Mouse (Mus musculus) heart, adult 2 months (tissue): ENCODE measurements around the gene H2-M10.6. TPM values are rescaled to one million over a fixed set of nuclear protein-coding genes. Genes with fewer than 3 reads are reported as not detected.

Source experiments
- DNase-seq, 2 experiments: peaks; one replicate each; pipeline ENCODE4 v3.0.0; 2021
- H3K27ac ChIP-seq: fragments of 200-600 bp; 2 replicates; pipeline ENCODE4 v1.8.1; 2022
- H3K27me3 ChIP-seq: fragments of 200-500 bp; 2 replicates; pipeline ENCODE4 v1.6.1; 2012; ENCODE audit warnings: mild to moderate bottlenecking, low read length, inconsistent platforms, mixed read lengths; ENCODE audit not compliant: control insufficient read depth, insufficient read depth
- H3K36me3 ChIP-seq: fragments of 200-500 bp; 2 replicates; pipeline ENCODE4 v1.6.1; 2012; ENCODE audit warnings: low read length, inconsistent platforms; ENCODE audit not compliant: control insufficient read depth, insufficient read depth
- H3K4me1 ChIP-seq: fragments of 200-500 bp; 2 replicates; pipeline ENCODE4 v1.6.1; 2011; ENCODE audit warnings: low read length; ENCODE audit not compliant: control insufficient read depth, insufficient read depth
- H3K4me3 ChIP-seq: fragments of 200-600 bp; 2 replicates; pipeline ENCODE4 v1.8.1; 2022
- H3K79me2 ChIP-seq: fragments of 200-500 bp; replicated peaks from 2 replicates; pipeline ENCODE4 v1.6.1; 2012; ENCODE audit warnings: mild to moderate bottlenecking, inconsistent platforms, low read length, moderate library complexity, mixed read lengths; ENCODE audit not compliant: control insufficient read depth, insufficient read depth
- H3K9ac ChIP-seq: fragments of 200-500 bp; 2 replicates; pipeline ENCODE4 v1.6.1; 2012; ENCODE audit warnings: low read depth, mild to moderate bottlenecking, control low read depth, inconsistent platforms, low read length, mixed read lengths
- CTCF ChIP-seq: fragments of 200-600 bp; IDR thresholded peaks from 2 replicates; pipeline ENCODE4 v1.8.1; 2022; ENCODE audit warnings: antibody characterized with exemption, mild to moderate bottlenecking, moderate library complexity
- EP300 ChIP-seq: fragments of 200-500 bp; IDR thresholded peaks from 2 replicates; pipeline ENCODE4 v1.6.1; 2011; ENCODE audit warnings: low read depth, low read length, control low read depth; ENCODE audit not compliant: insufficient read depth
- POLR2A ChIP-seq: fragments of 200-500 bp; IDR thresholded peaks from 2 replicates; pipeline ENCODE4 v1.6.1; 2011; ENCODE audit warnings: mild to moderate bottlenecking, low read depth, low read length, control low read depth; ENCODE audit not compliant: insufficient read depth
- WGBS: fragments of 180-500 bp; shearing (Covaris S2); methylation state at CpG from one replicate; pipeline ENCODE4 v1.1.7; 2018; 5-methylcytosine and 5-hydroxymethylcytosine counted together
- intact Hi-C: fragments of 180-260 bp; cut with DNase I; formaldehyde crosslinking; loops from one replicate; pipeline ENCODE4 v1.15.1; 2025
- polyA plus RNA-seq: library from polyadenylated mRNA; depleted of rRNA; stranded (reverse); fragments of >200 nt; gene quantifications from 2 replicates; pipeline ENCODE4 v1.2.3, GENCODE M21; 2012
- total RNA-seq, 2 experiments: library from RNA; stranded (reverse); gene quantifications; 2 replicates each; pipeline ENCODE4 v1.2.3; 2021

Gene H2-M10.6
- total and polyA plus RNA-seq, 3 experiments, result not detected

GRCm38 (mm10) chr17:36844286-36844719 is 32.3 kb downstream of the H2-M10.6 start:
- no peak overlapping the region for H3K27ac ChIP-seq
- intact Hi-C loops, result no loop called here
- peaks cover 1% of the 10 kb centered on the region; the same call in 1 of the 2 replicates for H3K79me2 ChIP-seq
- peaks cover 2% of the 10 kb centered on the region for H3K36me3 ChIP-seq
- peaks cover 9% of the 10 kb centered on the region for H3K4me1 ChIP-seq
- TF ChIP-seq CTCF (no peak), POLR2A (no peak)
- no peak overlapping the region for H3K4me3 ChIP-seq
- no peaks in the 10 kb centered on the region for H3K27me3 ChIP-seq
- no peak for DNase-seq
- H3K9ac ChIP-seq, result no peak overlapping the region

- Histone ChIP-seq H3K4me3 (no peak overlapping the region), H3K79me2 (peaks cover 1% of the 10 kb centered on the region; the same call in 1 of the 2 replicates), H3K27ac (no peak overlapping the region), H3K4me1 (peaks cover 9% of the 10 kb centered on the region), H3K36me3 (no peaks in the 10 kb centered on the region; the same call in none of the 2 replicates), H3K27me3 (no peaks in the 10 kb centered on the region), H3K9ac (no peak overlapping the region)
- TF ChIP-seq CTCF (no peak), EP300 (no peak), POLR2A (no peak)
- 42% methylated on average over 1 of the region's 1 CpGs for WGBS
- DNase-seq, result no peak
- intact Hi-C loops, result no loop called here
Observed at GRCm38 (mm10) chr17:36844725-36845124, 32.8 kb downstream of the H2-M10.6 start.

- Histone ChIP-seq H3K4me1 (peaks cover 7% of the 10 kb centered on the region), H3K4me3 (no peak overlapping the region), H3K9ac (no peak overlapping the region), H3K36me3 (peaks cover 3% of the 10 kb centered on the region), H3K27me3 (no peaks in the 10 kb centered on the region), H3K79me2 (no peaks in the 10 kb centered on the region; the same call in 1 of the 2 replicates), H3K27ac (no peak overlapping the region)
- DNase-seq, result no peak
- 74% methylated on average over 5 of the region's 5 CpGs for WGBS
- TF ChIP-seq POLR2A (no peak), EP300 (no peak), CTCF (no peak)
- intact Hi-C loops, result no loop called here
Observed at GRCm38 (mm10) chr17:36848911-36849310, 36.9 kb downstream of the H2-M10.6 start.

GRCm38 (mm10) chr17:36849992-36850391 is 38.0 kb downstream of the H2-M10.6 start:
- Histone ChIP-seq H3K4me1 (no peaks in the 10 kb centered on the region), H3K27me3 (no peaks in the 10 kb centered on the region), H3K36me3 (peaks cover 3% of the 10 kb centered on the region), H3K27ac (no peak overlapping the region), H3K79me2 (no peaks in the 10 kb centered on the region; the same call in 1 of the 2 replicates), H3K9ac (no peak overlapping the region), H3K4me3 (no peak overlapping the region)
- no peak for TF ChIP-seq EP300
- TF ChIP-seq CTCF, result no peak
- TF ChIP-seq POLR2A, result no peak
- intact Hi-C loops, result no loop called here
- DNase-seq, result no peak
- WGBS, result 85% methylated on average over 2 of the region's 2 CpGs

GRCm38 (mm10) chr17:36851200-36851599 is 39.2 kb downstream of the H2-M10.6 start:
- 80% methylated on average over 5 of the region's 5 CpGs for WGBS
- Histone ChIP-seq H3K79me2 (no peaks in the 10 kb centered on the region; the same call in 1 of the 2 replicates), H3K4me1 (no peaks in the 10 kb centered on the region), H3K27me3 (no peaks in the 10 kb centered on the region), H3K27ac (no peak overlapping the region), H3K9ac (no peak overlapping the region), H3K36me3 (peaks cover 3% of the 10 kb centered on the region), H3K4me3 (no peak overlapping the region)
- TF ChIP-seq CTCF (no peak), EP300 (no peak), POLR2A (no peak)
- DNase-seq, result no peak
- intact Hi-C loops, result no loop called here

- no peaks in the 10 kb centered on the region for H3K27me3 ChIP-seq
- peaks cover 3% of the 10 kb centered on the region; the same call in 1 of the 2 replicates for H3K36me3 ChIP-seq
- H3K79me2 ChIP-seq, result no peaks in the 10 kb centered on the region
- H3K4me1 ChIP-seq, result no peaks in the 10 kb centered on the region
- WGBS, result 62% methylated on average over 5 of the region's 5 CpGs
- H3K9ac ChIP-seq, result no peak overlapping the region
- no peak overlapping the region for H3K27ac ChIP-seq
- no peak overlapping the region for H3K4me3 ChIP-seq
- intact Hi-C loops, result no loop called here
- no peak for DNase-seq
- TF ChIP-seq CTCF, result no peak
- no peak for TF ChIP-seq POLR2A
- no peak for TF ChIP-seq EP300
Observed at GRCm38 (mm10) chr17:36851627-36852026, 39.7 kb downstream of the H2-M10.6 start.

GRCm38 (mm10) chr17:36855484-36855883 is 43.5 kb downstream of the H2-M10.6 start:
- no peak for TF ChIP-seq EP300
- TF ChIP-seq CTCF, result no peak
- no peak for TF ChIP-seq POLR2A
- H3K9ac ChIP-seq, result no peak overlapping the region
- H3K36me3 ChIP-seq, result peaks cover 3% of the 10 kb centered on the region; the same call in 1 of the 2 replicates
- no peaks in the 10 kb centered on the region for H3K27me3 ChIP-seq
- intact Hi-C loops, result no loop called here
- WGBS, result 89% methylated on average over 3 of the region's 3 CpGs
- DNase-seq, result no peak
- no peaks in the 10 kb centered on the region for H3K4me1 ChIP-seq
- no peak overlapping the region for H3K4me3 ChIP-seq
- H3K79me2 ChIP-seq, result no peaks in the 10 kb centered on the region
- no peak overlapping the region for H3K27ac ChIP-seq
